Mouse (Mus musculus) liver, embryonic 15.5 days (tissue): Measurements from ENCODE around the gene Pik3r5. TPM values are rescaled to one million over a fixed set of nuclear protein-coding genes. Genes with fewer than 3 reads are reported as not detected.

Source experiments
- ATAC-seq: fragments of 200-750 bp; cut with Nextera tagmentation; 2 replicates; pipeline ENCODE4 v1.8.0; 2017; ENCODE audit warnings: moderate number of reproducible peaks, mild to moderate bottlenecking, moderate library complexity; ENCODE audit not compliant: insufficient read depth
- H3K27ac ChIP-seq: fragments of 300-500 bp; sonication (generic); replicated peaks from 2 replicates; pipeline ENCODE4 v1.5.1; 2015; ENCODE audit warnings: mild to moderate bottlenecking, inconsistent platforms
- H3K27me3 ChIP-seq: fragments of 300-500 bp; sonication (generic); 2 replicates; pipeline ENCODE4 v1.6.1; 2015; ENCODE audit warnings: mild to moderate bottlenecking, inconsistent platforms
- H3K36me3 ChIP-seq: fragments of 300-500 bp; sonication (generic); replicated peaks from 2 replicates; pipeline ENCODE4 v1.6.1; 2015; ENCODE audit warnings: moderate library complexity, mild to moderate bottlenecking, inconsistent platforms
- H3K4me1 ChIP-seq: fragments of 300-500 bp; sonication (generic); replicated peaks from 2 replicates; pipeline ENCODE4 v1.6.1; 2015; ENCODE audit warnings: inconsistent platforms
- H3K4me2 ChIP-seq: fragments of 300-500 bp; sonication (generic); 2 replicates; pipeline ENCODE4 v1.6.1; 2015; ENCODE audit warnings: moderate library complexity, mild to moderate bottlenecking, inconsistent platforms
- H3K4me3 ChIP-seq: fragments of 300-500 bp; sonication (generic); replicated peaks from 2 replicates; pipeline ENCODE4 v1.5.1; 2015; ENCODE audit warnings: mild to moderate bottlenecking, inconsistent platforms
- H3K9ac ChIP-seq: fragments of 300-500 bp; sonication (generic); 2 replicates; pipeline ENCODE4 v1.6.1; 2015; ENCODE audit warnings: moderate library complexity, mild to moderate bottlenecking, inconsistent platforms
- H3K9me3 ChIP-seq: fragments of 300-500 bp; sonication (generic); replicated peaks from 2 replicates; pipeline ENCODE4 v1.6.1; 2016; ENCODE audit warnings: inconsistent platforms
- WGBS: fragments of 180-500 bp; shearing (Covaris S2); methylation state at CpG from one replicate; pipeline ENCODE4 v1.1.7; 2015; ENCODE audit warnings: mixed read lengths; ENCODE audit not compliant: insufficient replicate concordance; 5-methylcytosine and 5-hydroxymethylcytosine counted together
- polyA plus RNA-seq: library from polyadenylated mRNA; unstranded; fragments of >200 nt; fragmentation: Nextera tagmentation; extraction: Ambion mirVana; gene quantifications from 2 replicates; pipeline ENCODE4 v1.2.1, GENCODE M21; 2015

The Pik3r5 gene
- polyA plus RNA-seq, 1 experiment from 2014 or later, result 0.78 TPM

GRCm38 (mm10) chr11:68472162-68472849, 40.4 kb downstream of the Pik3r5 start:
- Histone ChIP-seq H3K36me3 (no peaks in the 10 kb centered on the region), H3K9ac (no peak overlapping the region), H3K4me1 (peaks cover 5% of the 10 kb centered on the region; the same call in 1 of the 2 replicates), H3K9me3 (no peaks in the 10 kb centered on the region), H3K27me3 (no peaks in the 10 kb centered on the region), H3K27ac (no peak overlapping the region), H3K4me2 (no peak overlapping the region), H3K4me3 (no peak overlapping the region)
- 46% methylated on average over 5 of the region's 5 CpGs for WGBS
- ATAC-seq, result no peak

- H3K9me3 ChIP-seq, result no peaks in the 10 kb centered on the region
- H3K4me1 ChIP-seq, result peaks cover 5% of the 10 kb centered on the region
- no peak overlapping the region for H3K9ac ChIP-seq
- H3K27me3 ChIP-seq, result no peaks in the 10 kb centered on the region
- no peak overlapping the region for H3K4me2 ChIP-seq
- H3K4me3 ChIP-seq, result no peak overlapping the region
- no peak overlapping the region for H3K27ac ChIP-seq
- no peaks in the 10 kb centered on the region for H3K36me3 ChIP-seq
- no peak for ATAC-seq
- 53% methylated on average over 6 of the region's 6 CpGs for WGBS
Measured at GRCm38 (mm10) chr11:68474600-68474999, 42.7 kb downstream of the Pik3r5 start.

GRCm38 (mm10) chr11:68475676-68476075, 43.8 kb downstream of the Pik3r5 start:
- ATAC-seq, result no peak
- H3K4me2 ChIP-seq, result no peak overlapping the region

GRCm38 (mm10) chr11:68477661-68478060, 45.7 kb downstream of the Pik3r5 start:
- H3K27me3 ChIP-seq, result no peaks in the 10 kb centered on the region
- no peaks in the 10 kb centered on the region for H3K9me3 ChIP-seq
- WGBS, result 62% methylated on average over 6 of the region's 6 CpGs
- H3K36me3 ChIP-seq, result no peaks in the 10 kb centered on the region
- peaks cover 5% of the 10 kb centered on the region for H3K4me1 ChIP-seq
- no peak overlapping the region for H3K4me3 ChIP-seq
- H3K27ac ChIP-seq, result no peak overlapping the region
- no peak for ATAC-seq
- no peak overlapping the region for H3K4me2 ChIP-seq
- no peak overlapping the region for H3K9ac ChIP-seq

More at GRCm38 (mm10) chr11:68475676-68476075, 43.8 kb downstream of the Pik3r5 start:
- WGBS, result 66% methylated on average over 7 of the region's 7 CpGs
- Histone ChIP-seq H3K4me1 (peaks cover 5% of the 10 kb centered on the region), H3K27ac (no peak overlapping the region), H3K36me3 (no peaks in the 10 kb centered on the region), H3K27me3 (no peaks in the 10 kb centered on the region), H3K9ac (no peak overlapping the region), H3K9me3 (no peaks in the 10 kb centered on the region), H3K4me3 (no peak overlapping the region)

GRCm38 (mm10) chr11:68478574-68478981, 46.7 kb downstream of the Pik3r5 start:
- Histone ChIP-seq H3K27ac (no peak overlapping the region), H3K9ac (no peak overlapping the region), H3K4me1 (peaks cover 5% of the 10 kb centered on the region), H3K36me3 (no peaks in the 10 kb centered on the region), H3K4me2 (no peak overlapping the region), H3K27me3 (no peaks in the 10 kb centered on the region), H3K4me3 (no peak overlapping the region), H3K9me3 (no peaks in the 10 kb centered on the region)
- 43% methylated on average over 3 of the region's 3 CpGs for WGBS
- ATAC-seq, result no peak

- WGBS, result 76% methylated on average over 4 of the region's 4 CpGs
- H3K27ac ChIP-seq, result no peak overlapping the region
Measured at GRCm38 (mm10) chr11:68480660-68481059, 48.7 kb downstream of the Pik3r5 start.

GRCm38 (mm10) chr11:68482001-68482400, 50.1 kb downstream of the Pik3r5 start:
- Histone ChIP-seq H3K4me2 (no peak overlapping the region), H3K27ac (no peak overlapping the region), H3K27me3 (0 out of 2 replicates have a peak, but pooled peaks cover 4% of the 10 kb centered on the region), H3K4me3 (no peak overlapping the region), H3K9ac (no peak overlapping the region), H3K4me1 (no peaks in the 10 kb centered on the region; the same call in none of the 2 replicates), H3K36me3 (no peaks in the 10 kb centered on the region), H3K9me3 (no peaks in the 10 kb centered on the region)
- ATAC-seq, result no peak

More at GRCm38 (mm10) chr11:68480660-68481059, 48.7 kb downstream of the Pik3r5 start:
- Histone ChIP-seq H3K36me3 (no peaks in the 10 kb centered on the region), H3K9ac (no peak overlapping the region), H3K4me2 (no peak overlapping the region), H3K4me1 (no peaks in the 10 kb centered on the region; the same call in none of the 2 replicates), H3K4me3 (no peak overlapping the region), H3K27me3 (0 out of 2 replicates have a peak, but pooled peaks cover under 1% of the 10 kb centered on the region), H3K9me3 (no peaks in the 10 kb centered on the region)
- no peak for ATAC-seq

- no peak overlapping the region for H3K9ac ChIP-seq
- no peaks in the 10 kb centered on the region; the same call in 1 of the 2 replicates for H3K4me1 ChIP-seq
- 25% methylated on average over 6 of the region's 6 CpGs for WGBS
- H3K4me3 ChIP-seq, result no peak overlapping the region
- H3K27ac ChIP-seq, result no peak overlapping the region
- ATAC-seq, result no peak
- H3K27me3 ChIP-seq, result peaks cover 4% of the 10 kb centered on the region; the same call in 1 of the 2 replicates
- no peaks in the 10 kb centered on the region for H3K9me3 ChIP-seq
- H3K4me2 ChIP-seq, result no peak overlapping the region
- H3K36me3 ChIP-seq, result no peaks in the 10 kb centered on the region
Measured at GRCm38 (mm10) chr11:68483213-68483612, 51.3 kb downstream of the Pik3r5 start.

- H3K4me1 ChIP-seq, result no peaks in the 10 kb centered on the region; the same call in 1 of the 2 replicates
- H3K4me2 ChIP-seq, result no peak overlapping the region
- no peaks in the 10 kb centered on the region for H3K36me3 ChIP-seq
- no peak overlapping the region for H3K27ac ChIP-seq
- H3K4me3 ChIP-seq, result no peak overlapping the region
- no peak for ATAC-seq
- H3K9ac ChIP-seq, result no peak overlapping the region
- H3K9me3 ChIP-seq, result no peaks in the 10 kb centered on the region
- H3K27me3 ChIP-seq, result peaks cover 4% of the 10 kb centered on the region; the same call in 1 of the 2 replicates
- 74% methylated on average over 3 of the region's 3 CpGs for WGBS
Measured at GRCm38 (mm10) chr11:68484431-68484830, 52.5 kb downstream of the Pik3r5 start.

- peaks cover 4% of the 10 kb centered on the region; the same call in 1 of the 2 replicates for H3K27me3 ChIP-seq
- H3K9me3 ChIP-seq, result no peaks in the 10 kb centered on the region
- H3K27ac ChIP-seq, result no peak overlapping the region
- no peak overlapping the region for H3K9ac ChIP-seq
- no peaks in the 10 kb centered on the region; the same call in 1 of the 2 replicates for H3K4me1 ChIP-seq
- no peak overlapping the region for H3K4me2 ChIP-seq
- no peak for ATAC-seq
- no peaks in the 10 kb centered on the region for H3K36me3 ChIP-seq
- 26% methylated on average over 8 of the region's 8 CpGs for WGBS
- H3K4me3 ChIP-seq, result no peak overlapping the region
Measured at GRCm38 (mm10) chr11:68485206-68485942, 53.5 kb downstream of the Pik3r5 start.

- 74% methylated on average over 3 of the region's 3 CpGs for WGBS
- Histone ChIP-seq H3K4me1 (no peaks in the 10 kb centered on the region; the same call in 1 of the 2 replicates), H3K4me3 (no peak overlapping the region), H3K27me3 (peaks cover 4% of the 10 kb centered on the region; the same call in 1 of the 2 replicates), H3K9me3 (no peaks in the 10 kb centered on the region), H3K4me2 (no peak overlapping the region), H3K36me3 (no peaks in the 10 kb centered on the region), H3K9ac (no peak overlapping the region), H3K27ac (no peak overlapping the region)
- no peak for ATAC-seq
Measured at GRCm38 (mm10) chr11:68486093-68486492, 54.2 kb downstream of the Pik3r5 start.
